Mouse (Mus musculus) limb, embryonic 13.5 days (tissue): ENCODE data around the gene Dync1i2. TPM values are rescaled to one million over a fixed set of nuclear protein-coding genes. Genes with fewer than 3 reads are reported as not detected.
A peak's percentile ranks its signal among the peaks of the same experiment; 100 is the strongest.

ENCODE experiments used
- ATAC-seq: fragments of 200-750 bp; cut with Nextera tagmentation; 2 replicates; pipeline ENCODE4 v1.8.0; 2017; ENCODE audit warnings: low read depth, moderate number of reproducible peaks, moderate TSS enrichment; ENCODE audit not compliant: low FRiP score
- H3K27ac ChIP-seq: fragments of 300-500 bp; sonication (generic); 2 replicates; pipeline ENCODE4 v1.5.1; 2015; ENCODE audit warnings: inconsistent platforms, mild to moderate bottlenecking, moderate library complexity
- H3K27me3 ChIP-seq: fragments of 300-500 bp; sonication (generic); 2 replicates; pipeline ENCODE4 v1.6.1; 2015; ENCODE audit warnings: mild to moderate bottlenecking, inconsistent platforms
- H3K36me3 ChIP-seq: fragments of 300-500 bp; sonication (generic); 2 replicates; pipeline ENCODE4 v1.6.1; 2015; ENCODE audit warnings: inconsistent platforms, mild to moderate bottlenecking, moderate library complexity
- H3K4me1 ChIP-seq: fragments of 300-500 bp; sonication (generic); 2 replicates; pipeline ENCODE4 v1.6.1; 2015; ENCODE audit warnings: inconsistent platforms
- H3K4me2 ChIP-seq: fragments of 300-500 bp; sonication (generic); replicated peaks from 2 replicates; pipeline ENCODE4 v1.6.1; 2015; ENCODE audit warnings: inconsistent platforms, mild to moderate bottlenecking, moderate library complexity
- H3K4me3 ChIP-seq: fragments of 300-500 bp; sonication (generic); 2 replicates; pipeline ENCODE4 v1.5.1; 2015; ENCODE audit warnings: moderate library complexity, mild to moderate bottlenecking, inconsistent platforms
- H3K9ac ChIP-seq: fragments of 300-500 bp; sonication (generic); 2 replicates; pipeline ENCODE4 v1.6.1; 2015; ENCODE audit warnings: mild to moderate bottlenecking, inconsistent platforms
- H3K9me3 ChIP-seq: fragments of 300-500 bp; sonication (generic); 2 replicates; pipeline ENCODE4 v1.6.1; 2016; ENCODE audit warnings: inconsistent platforms
- WGBS: fragments of 180-500 bp; shearing (Covaris S2); methylation state at CpG from one replicate; pipeline ENCODE4 v1.1.7; 2015; 5-methylcytosine and 5-hydroxymethylcytosine counted together
- polyA plus RNA-seq: library from polyadenylated mRNA; unstranded; fragments of >200 nt; fragmentation: Nextera tagmentation; extraction: Ambion mirVana; gene quantifications from 2 replicates; pipeline ENCODE4 v1.2.1, GENCODE M21; 2015

The Dync1i2 gene
- polyA plus RNA-seq, 1 experiment from 2014 or later: 104 TPM

- Histone ChIP-seq H3K4me1 (peaks cover 11% of the 10 kb centered on the region), H3K4me2 (peak overlapping the region; percentile 73), H3K4me3 (peak overlapping the region; percentile 99), H3K36me3 (peaks cover 24% of the 10 kb centered on the region), H3K27me3 (no peaks in the 10 kb centered on the region), H3K9me3 (no peaks in the 10 kb centered on the region), H3K27ac (peak overlapping the region; percentile 79; the same call in 1 of the 2 replicates), H3K9ac (peak overlapping the region; percentile 94)
- 2% methylated on average over 6 of the region's 6 CpGs for WGBS
- ATAC-seq: no peak
Measured at GRCm38 (mm10) chr2:71212360-71212726, 837 bp downstream of the Dync1i2 start.

DNA sequence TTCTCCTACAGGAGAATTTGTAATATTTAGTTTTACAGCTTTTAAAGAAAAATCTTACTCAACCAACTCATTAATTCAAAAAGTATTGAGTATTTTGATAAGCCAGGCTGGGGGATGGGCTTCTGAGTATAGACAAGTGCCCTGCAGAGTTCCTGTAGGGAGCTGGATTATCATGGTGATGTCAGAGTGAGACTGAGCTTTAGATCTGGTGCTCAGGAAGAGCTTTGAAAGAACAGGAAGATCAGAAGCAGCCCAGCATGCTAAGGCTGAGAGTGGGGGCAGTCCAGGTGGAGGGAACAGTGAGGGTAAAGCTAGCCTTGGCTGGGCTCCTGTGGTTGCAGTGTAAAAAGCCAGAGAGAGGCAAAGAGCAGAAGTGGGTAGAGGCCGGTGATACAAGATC, 9.5 kb downstream of the Dync1i2 start:
- H3K27ac ChIP-seq: no peak overlapping the region
- no peak overlapping the region for H3K4me2 ChIP-seq
- no peak overlapping the region for H3K4me3 ChIP-seq
- H3K4me1 ChIP-seq: no peaks in the 10 kb centered on the region
- H3K27me3 ChIP-seq: no peaks in the 10 kb centered on the region
- no peaks in the 10 kb centered on the region for H3K9me3 ChIP-seq
- H3K36me3 ChIP-seq: peaks cover 71% of the 10 kb centered on the region
- WGBS: 93% methylated on average over 1 of the region's 1 CpGs
- H3K9ac ChIP-seq: no peak overlapping the region
- ATAC-seq: no peak

DNA sequence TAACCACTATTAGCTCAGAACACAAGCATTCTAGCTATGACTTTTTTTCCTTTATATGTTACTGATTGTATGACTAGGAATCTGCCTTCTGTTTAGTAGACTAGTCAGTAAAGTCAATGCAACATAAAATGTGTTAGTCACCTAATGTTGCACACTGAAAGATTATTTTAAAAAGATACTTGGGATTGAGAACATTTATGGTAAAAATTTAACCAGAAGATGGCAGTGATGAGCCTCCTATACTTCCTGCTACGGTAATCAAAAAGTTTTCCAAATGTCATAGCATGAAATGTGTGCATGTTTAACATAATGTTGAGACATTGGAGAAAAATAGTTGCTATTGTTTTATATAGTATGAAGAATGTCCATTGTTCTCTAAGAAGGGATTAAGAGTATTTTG, 15.9 kb downstream of the Dync1i2 start:
- no peak for ATAC-seq
- Histone ChIP-seq H3K9me3 (no peaks in the 10 kb centered on the region), H3K36me3 (peaks cover 38% of the 10 kb centered on the region), H3K27me3 (no peaks in the 10 kb centered on the region), H3K27ac (no peak overlapping the region), H3K9ac (no peak overlapping the region), H3K4me2 (no peak overlapping the region), H3K4me1 (no peaks in the 10 kb centered on the region), H3K4me3 (no peak overlapping the region)
- 45% methylated on average over 1 of the region's 1 CpGs for WGBS

GRCm38 (mm10) chr2:71229603-71230002, 18.1 kb downstream of the Dync1i2 start:
- Histone ChIP-seq H3K4me3 (no peak overlapping the region), H3K4me2 (no peak overlapping the region), H3K9me3 (no peaks in the 10 kb centered on the region), H3K36me3 (peaks cover 19% of the 10 kb centered on the region), H3K4me1 (no peaks in the 10 kb centered on the region), H3K9ac (no peak overlapping the region), H3K27me3 (no peaks in the 10 kb centered on the region), H3K27ac (no peak overlapping the region)
- ATAC-seq: no peak
- WGBS: 93% methylated on average over 1 of the region's 1 CpGs

GRCm38 (mm10) chr2:71231951-71232350, 20.4 kb downstream of the Dync1i2 start:
- Histone ChIP-seq H3K9me3 (no peaks in the 10 kb centered on the region), H3K36me3 (peaks cover 30% of the 10 kb centered on the region), H3K4me3 (no peak overlapping the region), H3K27me3 (no peaks in the 10 kb centered on the region), H3K4me2 (no peak overlapping the region), H3K4me1 (no peaks in the 10 kb centered on the region), H3K27ac (no peak overlapping the region), H3K9ac (no peak overlapping the region)
- WGBS: 90% methylated on average over 5 of the region's 5 CpGs
- ATAC-seq: no peak

- Histone ChIP-seq H3K4me1 (no peaks in the 10 kb centered on the region), H3K27ac (no peak overlapping the region), H3K9ac (no peak overlapping the region), H3K27me3 (no peaks in the 10 kb centered on the region), H3K4me2 (no peak overlapping the region), H3K4me3 (no peak overlapping the region), H3K9me3 (no peaks in the 10 kb centered on the region), H3K36me3 (peaks cover 38% of the 10 kb centered on the region)
- ATAC-seq: no peak
- WGBS: 75% methylated on average over 2 of the region's 2 CpGs
Measured at GRCm38 (mm10) chr2:71232976-71233375, 21.5 kb downstream of the Dync1i2 start.

- 92% methylated on average over 4 of the region's 4 CpGs for WGBS
- no peak overlapping the region for H3K4me2 ChIP-seq
- H3K9ac ChIP-seq: no peak overlapping the region
- H3K27ac ChIP-seq: no peak overlapping the region
- ATAC-seq: no peak
- peaks cover 30% of the 10 kb centered on the region for H3K36me3 ChIP-seq
- H3K27me3 ChIP-seq: no peaks in the 10 kb centered on the region
- no peaks in the 10 kb centered on the region for H3K9me3 ChIP-seq
- H3K4me1 ChIP-seq: no peaks in the 10 kb centered on the region
- no peak overlapping the region for H3K4me3 ChIP-seq
Measured at GRCm38 (mm10) chr2:71235420-71235819, 23.9 kb downstream of the Dync1i2 start.

DNA sequence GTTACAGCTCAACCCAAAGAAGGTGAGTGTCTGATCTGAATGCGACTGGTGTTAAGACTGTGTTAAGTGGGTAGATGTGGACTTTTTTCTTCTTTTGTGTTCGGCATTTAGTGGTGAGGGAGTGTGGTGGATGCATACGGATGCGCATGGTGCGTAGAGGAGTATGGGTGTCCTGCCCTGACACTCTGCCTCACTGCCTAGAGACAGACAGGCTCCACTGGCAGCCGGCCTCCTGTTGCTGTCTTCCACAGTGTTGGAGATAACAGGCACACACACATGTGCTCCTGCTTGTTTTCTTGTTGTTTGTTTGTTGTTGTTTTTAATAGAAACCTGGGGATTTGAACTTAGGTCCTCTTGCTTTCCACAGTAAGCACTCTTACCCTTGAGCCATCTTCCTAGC, 24.5 kb downstream of the Dync1i2 start:
- H3K4me1 ChIP-seq: no peaks in the 10 kb centered on the region
- no peaks in the 10 kb centered on the region for H3K27me3 ChIP-seq
- 95% methylated on average over 6 of the region's 6 CpGs for WGBS

DNA sequence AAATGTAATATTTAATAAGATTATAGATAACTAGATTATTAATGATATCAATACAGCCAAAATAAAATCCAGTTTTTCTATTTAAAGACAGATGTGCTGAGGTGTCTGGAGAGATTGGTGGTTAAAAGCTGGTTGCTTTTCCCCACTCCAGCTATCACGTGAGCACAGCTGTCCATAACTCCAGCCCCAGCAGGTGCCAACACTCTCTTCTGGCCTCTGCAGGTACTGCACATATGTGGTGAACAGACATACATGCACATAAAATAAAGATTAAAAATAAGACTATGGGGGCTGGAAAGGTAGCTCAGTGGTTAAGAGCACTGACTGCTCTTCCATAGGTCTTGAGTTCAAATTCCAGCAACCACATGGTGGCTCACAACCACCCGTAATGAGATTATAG, 30.0 kb downstream of the Dync1i2 start:
- Histone ChIP-seq H3K4me1 (no peaks in the 10 kb centered on the region), H3K27me3 (no peaks in the 10 kb centered on the region), H3K4me2 (no peak overlapping the region), H3K4me3 (no peak overlapping the region), H3K27ac (no peak overlapping the region), H3K9me3 (no peaks in the 10 kb centered on the region), H3K36me3 (peaks cover 41% of the 10 kb centered on the region), H3K9ac (no peak overlapping the region)
- ATAC-seq: no peak
- WGBS: 86% methylated on average over 2 of the region's 2 CpGs

More for the DNA sequence above, 24.5 kb downstream of the Dync1i2 start:
- Histone ChIP-seq H3K27ac (no peak overlapping the region), H3K36me3 (peaks cover 34% of the 10 kb centered on the region), H3K9me3 (no peaks in the 10 kb centered on the region), H3K9ac (no peak overlapping the region), H3K4me3 (no peak overlapping the region), H3K4me2 (no peak overlapping the region)
- no peak for ATAC-seq

DNA sequence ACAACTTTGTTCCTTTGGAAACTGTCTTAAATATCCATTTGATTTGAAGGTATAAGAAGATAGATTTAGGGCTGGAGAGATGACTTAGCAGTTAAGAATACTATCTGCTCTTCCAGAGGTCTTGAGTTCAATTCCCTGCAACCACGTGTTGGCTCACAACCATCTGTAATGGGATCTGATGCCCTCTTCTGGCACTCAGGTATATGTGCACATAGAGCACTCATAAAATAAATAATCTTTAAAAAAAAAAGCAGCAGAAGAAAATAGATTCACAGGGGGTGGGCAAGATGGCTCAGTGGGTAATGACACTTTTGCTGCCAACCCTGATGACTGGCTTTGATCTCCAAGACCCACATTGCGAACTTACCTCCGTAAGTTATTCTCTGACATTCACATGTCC, 30.7 kb downstream of the Dync1i2 start:
- Histone ChIP-seq H3K27ac (no peak overlapping the region), H3K9me3 (no peaks in the 10 kb centered on the region), H3K4me1 (no peaks in the 10 kb centered on the region), H3K4me3 (no peak overlapping the region), H3K9ac (no peak overlapping the region), H3K27me3 (no peaks in the 10 kb centered on the region), H3K4me2 (no peak overlapping the region), H3K36me3 (peaks cover 37% of the 10 kb centered on the region)
- ATAC-seq: no peak
- WGBS: 85% methylated on average over 3 of the region's 3 CpGs

DNA sequence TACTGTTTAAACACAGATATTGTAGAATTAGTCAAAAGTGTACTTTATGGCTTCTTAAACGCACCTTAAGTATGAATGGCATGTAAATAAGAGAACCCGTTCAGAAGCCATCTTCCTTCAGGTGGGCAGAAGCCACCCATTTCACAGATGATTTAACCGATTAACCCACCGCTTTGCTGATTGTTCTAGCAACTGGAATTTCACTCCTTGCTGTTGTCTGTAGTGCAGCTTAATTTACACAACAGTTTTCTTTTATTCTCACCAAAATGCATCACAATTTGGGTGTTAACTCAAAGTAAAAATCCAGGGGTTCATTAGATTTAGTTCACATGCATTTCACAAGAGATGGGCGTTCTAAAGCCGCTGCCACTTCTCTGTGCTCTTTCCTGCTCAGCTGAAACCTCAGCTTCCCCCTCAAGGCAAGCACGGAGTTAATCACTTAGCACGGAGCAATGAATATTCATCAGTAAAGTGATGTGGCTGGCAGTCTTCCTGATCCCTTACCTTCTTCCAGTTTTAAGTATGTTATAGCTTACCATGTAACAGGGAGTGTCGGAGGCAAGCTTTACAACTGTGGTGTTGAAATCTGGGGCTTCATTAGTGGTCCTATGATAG, 31.7 kb downstream of the Dync1i2 start:
- Histone ChIP-seq H3K27me3 (no peaks in the 10 kb centered on the region), H3K4me1 (no peaks in the 10 kb centered on the region), H3K27ac (no peak overlapping the region), H3K36me3 (peaks cover 34% of the 10 kb centered on the region), H3K9me3 (no peaks in the 10 kb centered on the region), H3K4me3 (no peak overlapping the region), H3K9ac (no peak overlapping the region), H3K4me2 (no peak overlapping the region)
- WGBS: 83% methylated on average over 9 of the region's 9 CpGs
- no peak for ATAC-seq

GRCm38 (mm10) chr2:71244807-71245206, 33.3 kb downstream of the Dync1i2 start:
- Histone ChIP-seq H3K4me1 (no peaks in the 10 kb centered on the region), H3K4me3 (no peak overlapping the region), H3K27me3 (no peaks in the 10 kb centered on the region), H3K4me2 (no peak overlapping the region), H3K36me3 (peaks cover 40% of the 10 kb centered on the region), H3K9ac (no peak overlapping the region), H3K27ac (no peak overlapping the region), H3K9me3 (no peaks in the 10 kb centered on the region)
- no peak for ATAC-seq
- 87% methylated on average over 7 of the region's 7 CpGs for WGBS

- H3K9me3 ChIP-seq: no peaks in the 10 kb centered on the region
- no peak overlapping the region for H3K27ac ChIP-seq
- no peak for ATAC-seq
- WGBS: 87% methylated on average over 3 of the region's 3 CpGs
- peaks cover 45% of the 10 kb centered on the region for H3K36me3 ChIP-seq
- H3K4me1 ChIP-seq: no peaks in the 10 kb centered on the region
- no peak overlapping the region for H3K4me3 ChIP-seq
- H3K4me2 ChIP-seq: no peak overlapping the region
- no peak overlapping the region for H3K9ac ChIP-seq
- no peaks in the 10 kb centered on the region for H3K27me3 ChIP-seq
Measured at GRCm38 (mm10) chr2:71245416-71245815, 33.9 kb downstream of the Dync1i2 start.
